ENCODE assay signal across 8 mouse cellular contexts in the genomic region with DNA sequence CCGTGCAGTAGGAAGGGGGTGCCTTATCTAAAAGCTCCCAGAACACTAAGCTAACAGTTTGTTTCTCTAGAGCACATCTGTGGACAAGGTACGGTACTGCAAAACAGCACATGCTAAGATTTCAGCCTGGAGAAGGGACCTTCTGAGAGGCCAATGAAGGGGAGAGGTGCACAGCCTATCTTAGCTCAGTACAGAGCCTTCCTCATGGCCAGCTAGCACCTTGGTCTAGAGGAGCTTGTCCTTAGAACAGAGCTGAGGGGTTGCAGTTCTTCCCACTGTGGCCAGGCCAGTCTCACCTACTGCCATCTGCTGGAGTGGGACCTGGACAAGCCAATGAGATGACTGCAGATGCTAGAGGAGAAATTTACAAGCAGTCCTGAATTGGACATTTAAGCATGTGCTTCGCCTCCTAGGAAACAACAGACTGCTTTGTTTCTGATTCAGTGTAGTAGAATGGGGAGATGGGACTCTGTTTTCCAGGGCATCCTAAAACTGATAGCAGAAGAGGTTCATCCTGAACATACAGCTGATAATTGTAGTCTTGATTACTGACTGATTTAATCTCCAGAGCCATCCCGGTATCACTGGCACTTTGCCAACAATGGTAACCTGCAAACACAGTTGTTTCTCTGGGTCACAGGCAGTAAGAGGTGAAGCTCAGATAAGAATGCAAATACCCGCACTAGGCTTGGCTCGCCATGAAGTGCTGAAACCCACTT.
DNase-seq lines count a peak whose midpoint lies in the region; ATAC-seq and TF ChIP-seq lines count a peak whose summit lies in the region.
"Had no signal": no experiment of that assay in that cellular context is flagged by ENCODE, and none has a peak within 500 bp of the region (broad histone marks: within the 10 kb centered on the region; RNA-seq: fewer than 3 reads in every experiment).

No protein-coding gene starts in this region.

- no peak overlapping the region for H3K4me2 ChIP-seq in hindbrain, embryonic 16.5 days (ENCODE audit: low read length)
- no peak overlapping the region for H3K4me2 ChIP-seq in hindbrain, embryonic 12.5 days (replicated peaks)

- no peaks in the 10 kb centered on the region for H3K9me3 ChIP-seq in hindbrain, embryonic 16.5 days (ENCODE audit: control insufficient read depth, low read length)
- no peaks in the 10 kb centered on the region for H3K9me3 ChIP-seq in hindbrain, embryonic 12.5 days (replicated peaks)

- TF ChIP-seq POLR2A in bone marrow, adult 2 months (IDR thresholded peaks at IDR 0.05; ENCODE audit: borderline replicate concordance, control insufficient read depth, low read depth, low read length), result no peak

- 0 out of 2 replicates have a peak, but pooled peaks have one; percentile 2 for TF ChIP-seq CTCF in bone marrow, adult 2 months (IDR thresholded peaks at IDR 0.05; ENCODE audit: control insufficient read depth, insufficient read depth, low read length)

- peak; percentile 2 for DNase-seq in ES-CJ7 (ENCODE audit: low read depth, low spot score)
- DNase-seq in kidney, postnatal 10 days, result peak; percentile 34
- DNase-seq in urinary bladder, postnatal 14 days (ENCODE audit: low spot score), result no peak
- DNase-seq in ovary, postnatal 14 days (ENCODE audit: low spot score), result no peak
- DNase-seq: adrenal gland, adult 8-10 months had no signal

- no peak overlapping the region for H3K4me3 ChIP-seq in hindbrain, embryonic 16.5 days (ENCODE audit: low read length)
- H3K4me3 ChIP-seq in hindbrain, embryonic 12.5 days, result no peak overlapping the region
- no peak overlapping the region for H3K4me3 ChIP-seq in bone marrow, adult 2 months (replicated peaks; ENCODE audit: control insufficient read depth, low read depth, low read length)

- no peak overlapping the region for H3K27ac ChIP-seq in hindbrain, embryonic 16.5 days (ENCODE audit: low read depth, low read length)
- no peak overlapping the region for H3K27ac ChIP-seq in hindbrain, embryonic 12.5 days
- no peak overlapping the region for H3K27ac ChIP-seq in bone marrow, adult 2 months (ENCODE audit: control insufficient read depth, insufficient read depth, low read depth, low read length, poor library complexity)

- no peak overlapping the region for H3K9ac ChIP-seq in hindbrain, embryonic 16.5 days (ENCODE audit: low read depth, low read length)
- H3K9ac ChIP-seq in hindbrain, embryonic 12.5 days, result no peak overlapping the region

- ATAC-seq in hindbrain, embryonic 16.5 days, result peak; percentile 69; the same call in 1 of the 2 replicates
- no peak; the same call in 1 of the 2 replicates for ATAC-seq in hindbrain, embryonic 12.5 days (ENCODE audit: low FRiP score)

- WGBS in hindbrain, embryonic 16.5 days, result 65% methylated on average over 6 of the region's 6 CpGs
- WGBS in hindbrain, embryonic 12.5 days, result 75% methylated on average over 6 of the region's 6 CpGs
- WGBS in bone marrow, adult 2 months, result 51% methylated on average over 6 of the region's 6 CpGs

- no peaks in the 10 kb centered on the region for H3K36me3 ChIP-seq in hindbrain, embryonic 16.5 days (ENCODE audit: control insufficient read depth, insufficient read depth, low read length)
- no peaks in the 10 kb centered on the region for H3K36me3 ChIP-seq in hindbrain, embryonic 12.5 days

- H3K27me3 ChIP-seq in hindbrain, embryonic 16.5 days (replicated peaks; ENCODE audit: control insufficient read depth, insufficient read depth, low read length), result no peaks in the 10 kb centered on the region
- no peaks in the 10 kb centered on the region for H3K27me3 ChIP-seq in hindbrain, embryonic 12.5 days

- no peaks in the 10 kb centered on the region for H3K4me1 ChIP-seq in hindbrain, embryonic 16.5 days (ENCODE audit: control insufficient read depth, insufficient read depth, low read depth, low read length)
- 0 out of 2 replicates have a peak, but pooled peaks cover 2% of the 10 kb centered on the region for H3K4me1 ChIP-seq in hindbrain, embryonic 12.5 days
- H3K4me1 ChIP-seq in bone marrow, adult 2 months (ENCODE audit: control insufficient read depth, insufficient read depth, low read length), result peaks cover 2% of the 10 kb centered on the region

Comparison
In these comparisons a context has a peak if more than half of its experiments do, and no peak if none do; other contexts are left out.
1. DNase-seq: peak in ES-CJ7 (single experiment) and kidney, postnatal 10 days (single experiment); none in urinary bladder, postnatal 14 days (single experiment) and ovary, postnatal 14 days (single experiment).